Mouse (Mus musculus): ENCODE measurements around the gene Vsnl1. TPM values are rescaled to one million over a fixed set of nuclear protein-coding genes. Genes with fewer than 3 reads are reported as not detected.

Gene Vsnl1
- not detected for polyA plus RNA-seq (2017; shearing (Covaris generic))

- no peak for ATAC-seq
These were observed at the start of gene Vsnl1 for GRCm38 (mm10) chr12:11436497-11437265. TSS of gene Vsnl1 (minus strand) at chr12:11436613.

- ATAC-seq = no peak
These were observed 20.2 kb upstream of the Vsnl1 start for GRCm38 (mm10) chr12:11456632-11457031.

- no peak for ATAC-seq
These were observed 19.8 kb upstream of the Vsnl1 start for GRCm38 (mm10) chr12:11456213-11456612.

GRCm38 (mm10) chr12:11455549-11456194 lies 19.3 kb upstream of the Vsnl1 start, which contains the start of gene Rad51ap2:
TSS of gene Rad51ap2 (plus strand) at chr12:11456079.
- ATAC-seq = no peak

GRCm38 (mm10) chr12:11454146-11454545 lies 17.7 kb upstream of the Vsnl1 start:
- ATAC-seq = no peak

- no peak for ATAC-seq
These were observed 1.6 kb upstream of the Vsnl1 start for GRCm38 (mm10) chr12:11437907-11438447.

GRCm38 (mm10) chr12:11437266-11437906 lies 973 bp upstream of the Vsnl1 start:
- ATAC-seq = no peak

- ATAC-seq = no peak
These were observed 426 bp downstream of the Vsnl1 start for GRCm38 (mm10) chr12:11436023-11436350.

- ATAC-seq = no peak
These were observed 979 bp downstream of the Vsnl1 start for GRCm38 (mm10) chr12:11435246-11436022.

GRCm38 (mm10) chr12:11434446-11434845 lies 2.0 kb downstream of the Vsnl1 start:
- ATAC-seq = no peak

GRCm38 (mm10) chr12:11433716-11434115 lies 2.7 kb downstream of the Vsnl1 start:
- ATAC-seq = no peak

- no peak for ATAC-seq
These were observed 3.3 kb downstream of the Vsnl1 start for GRCm38 (mm10) chr12:11433126-11433525.

GRCm38 (mm10) chr12:11427396-11427795 lies 9.0 kb downstream of the Vsnl1 start:
- ATAC-seq = no peak

GRCm38 (mm10) chr12:11418112-11418511 lies 18.3 kb downstream of the Vsnl1 start:
- no peak for ATAC-seq

- ATAC-seq = no peak
These were observed 28.7 kb downstream of the Vsnl1 start for GRCm38 (mm10) chr12:11407679-11408078.

- ATAC-seq = no peak
These were observed 37.6 kb downstream of the Vsnl1 start for GRCm38 (mm10) chr12:11398791-11399190.

- no peak for ATAC-seq
These were observed 39.4 kb downstream of the Vsnl1 start for GRCm38 (mm10) chr12:11397029-11397428.

GRCm38 (mm10) chr12:11395470-11395869 lies 40.9 kb downstream of the Vsnl1 start:
- ATAC-seq = no peak

- no peak for ATAC-seq
These were observed 43.9 kb downstream of the Vsnl1 start for GRCm38 (mm10) chr12:11392525-11392924.

GRCm38 (mm10) chr12:11391244-11391949 lies 45.0 kb downstream of the Vsnl1 start:
- no peak for ATAC-seq

GRCm38 (mm10) chr12:11389141-11389540 lies 47.3 kb downstream of the Vsnl1 start:
- ATAC-seq = no peak

GRCm38 (mm10) chr12:11384754-11385153 lies 51.7 kb downstream of the Vsnl1 start:
- no peak for ATAC-seq
